Mouse (Mus musculus): Measurements from ENCODE around the gene Sap30l.
"Not testable (repeated sequence)": the region's sequence is repeated elsewhere in the genome, so short reads cannot be mapped to it uniquely, and the experiment has no call there.

The Sap30l gene

DNA sequence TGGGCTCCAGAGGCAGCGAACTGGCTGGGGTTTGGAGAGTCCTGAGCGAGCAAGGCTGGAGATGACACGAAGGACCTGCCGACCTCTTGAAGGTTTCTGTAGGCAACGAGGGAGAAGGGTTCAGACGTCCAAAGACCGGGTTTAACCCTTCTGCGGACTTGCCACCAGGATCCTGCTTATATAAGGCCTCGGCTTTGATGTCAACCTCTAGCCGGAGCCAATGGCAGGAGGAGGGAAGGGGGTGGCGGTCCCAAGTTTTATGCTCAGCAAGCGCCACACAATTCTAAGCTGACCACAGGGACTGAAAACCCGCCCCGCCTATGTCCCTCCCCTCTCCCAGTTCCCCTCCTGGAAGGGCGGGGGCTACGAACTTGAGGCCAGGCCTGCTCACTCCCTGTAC lies 30.4 kb downstream of the Sap30l start:
- DNase-seq (ENCODE audit: low spot score in 2 of 2), result no peak

DNA sequence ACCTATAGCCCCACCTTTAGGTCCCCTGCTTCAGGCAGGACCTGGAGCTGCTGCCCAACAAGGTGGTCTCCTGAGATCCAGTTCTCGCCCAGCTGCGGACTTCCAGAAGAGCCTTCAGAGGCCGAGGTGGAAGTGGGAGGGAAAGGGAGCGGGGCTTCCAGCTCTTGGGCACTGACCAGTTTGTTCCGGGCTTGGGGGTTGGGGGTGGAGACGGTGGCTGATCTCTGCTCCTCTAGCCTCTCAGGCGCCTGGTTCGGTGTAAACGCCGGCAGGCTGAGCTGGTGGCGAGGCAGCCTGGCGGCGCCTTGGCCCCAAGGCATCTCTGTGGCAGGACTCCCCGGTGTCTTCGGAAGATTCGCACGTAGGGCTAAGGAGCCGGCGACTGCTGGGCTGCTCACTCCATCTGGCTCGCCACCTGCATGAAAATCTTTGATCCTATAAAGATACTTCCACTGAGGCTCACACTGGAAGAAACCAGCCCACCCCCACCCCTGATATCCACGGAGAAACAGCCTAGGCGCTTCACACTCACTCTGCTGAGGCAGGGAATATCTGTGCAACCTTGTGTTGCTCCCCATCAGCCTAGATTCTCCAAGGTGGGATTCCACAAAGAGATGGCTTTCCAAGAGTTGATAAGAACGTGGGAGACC lies 31.2 kb downstream of the Sap30l start, which contains the start of gene Hand1:
Gene Hand1, minus strand, starts transcription at position 267 of the 650 bp plus-strand sequence.
- no peak for DNase-seq (ENCODE audit: low spot score in 2 of 2)

DNA sequence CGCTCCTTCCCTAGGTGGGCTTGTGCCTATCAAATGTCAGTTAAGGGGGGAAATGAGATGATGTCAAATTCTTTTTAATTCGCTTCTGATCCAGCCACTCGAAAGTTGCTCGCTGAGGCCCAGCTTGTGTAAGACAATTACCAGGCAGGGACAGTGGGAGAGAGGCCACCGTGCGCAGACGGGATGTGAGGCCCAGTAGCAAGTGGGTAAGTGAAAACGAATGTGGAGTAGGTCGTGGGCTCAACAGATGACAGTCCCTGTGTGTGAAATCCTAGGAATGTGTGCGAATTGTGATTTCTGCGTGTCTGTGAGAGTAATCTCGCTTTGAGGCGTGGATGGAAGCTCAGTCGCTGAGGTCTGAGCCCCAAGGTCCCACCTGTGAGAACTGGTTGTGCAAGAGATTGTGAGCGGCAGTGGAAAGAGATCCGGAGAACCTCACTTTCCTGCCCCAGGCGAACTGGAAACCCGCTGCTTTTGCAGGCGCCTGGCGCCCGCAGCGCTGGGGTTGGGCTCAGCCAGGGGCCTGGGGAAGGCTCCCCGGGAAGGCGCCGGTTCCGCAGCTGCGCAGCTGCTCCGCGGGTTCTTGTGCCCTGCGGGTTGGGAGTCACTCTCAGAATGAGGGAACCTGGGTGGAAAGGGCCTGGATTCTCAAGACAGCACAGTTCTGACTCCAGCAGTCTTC lies 32.0 kb downstream of the Sap30l start:
- no peak for DNase-seq (ENCODE audit: low spot score in 2 of 2)

DNA sequence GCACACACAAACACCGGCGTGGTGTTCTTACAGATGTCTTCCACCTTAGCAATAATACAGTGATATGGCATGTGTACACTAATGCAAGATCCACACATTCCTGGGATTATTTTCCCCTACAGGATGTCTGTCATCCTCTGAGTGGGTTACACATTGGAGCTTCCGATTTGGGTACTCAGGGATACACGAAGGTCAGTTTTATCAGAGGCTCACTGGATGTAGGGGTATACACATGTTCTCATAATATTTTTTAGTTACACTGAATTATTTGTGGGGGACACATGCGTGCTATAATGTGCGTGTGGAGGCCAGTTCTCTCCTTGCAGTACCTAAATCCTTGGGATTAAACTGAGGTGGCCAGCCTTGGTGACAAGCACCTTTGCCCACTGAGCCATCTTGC lies 32.6 kb downstream of the Sap30l start:
- no peak for DNase-seq (ENCODE audit: low spot score in 2 of 2)

DNA sequence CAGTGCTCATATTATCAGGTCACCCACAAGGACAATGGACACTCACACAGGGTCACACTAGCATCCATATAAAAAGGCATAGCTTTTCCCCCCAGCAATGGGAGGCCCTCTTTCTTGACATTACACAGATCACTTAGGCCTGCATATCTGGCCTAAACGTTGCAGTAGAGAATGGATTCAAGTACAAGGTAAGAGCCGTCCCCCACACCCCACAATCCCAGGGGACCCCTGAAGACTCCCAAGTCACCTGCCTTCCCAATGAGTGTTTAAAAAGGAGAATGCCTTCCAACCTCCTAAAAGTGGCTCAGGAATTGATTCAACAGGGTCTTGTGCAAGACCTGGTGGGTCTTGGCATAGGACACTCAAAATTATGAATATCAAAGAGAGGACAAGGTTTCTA lies 33.9 kb downstream of the Sap30l start:
- DNase-seq (ENCODE audit: low spot score in 2 of 2), result no peak

DNA sequence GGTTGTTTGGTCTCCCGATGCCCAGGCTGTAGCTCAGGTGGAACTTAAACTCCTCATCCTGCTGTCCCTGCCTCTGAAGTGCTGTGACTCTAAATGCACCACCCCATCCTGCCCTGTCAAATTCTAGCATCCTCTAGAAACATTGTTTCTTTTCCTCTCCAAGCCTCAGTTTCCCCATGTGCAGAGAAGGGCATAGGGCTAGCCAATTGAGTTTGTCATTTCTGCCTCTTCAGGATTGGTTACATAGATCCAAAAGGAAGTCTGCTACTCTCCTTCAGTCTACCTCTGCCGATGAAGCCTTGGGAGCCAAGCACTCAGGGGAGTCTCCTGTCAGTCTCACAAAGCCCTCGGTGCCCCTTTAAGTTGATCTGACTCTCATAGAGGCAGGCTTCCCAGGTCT lies 34.5 kb downstream of the Sap30l start:
- no peak for DNase-seq (ENCODE audit: low spot score in 2 of 2)

DNA sequence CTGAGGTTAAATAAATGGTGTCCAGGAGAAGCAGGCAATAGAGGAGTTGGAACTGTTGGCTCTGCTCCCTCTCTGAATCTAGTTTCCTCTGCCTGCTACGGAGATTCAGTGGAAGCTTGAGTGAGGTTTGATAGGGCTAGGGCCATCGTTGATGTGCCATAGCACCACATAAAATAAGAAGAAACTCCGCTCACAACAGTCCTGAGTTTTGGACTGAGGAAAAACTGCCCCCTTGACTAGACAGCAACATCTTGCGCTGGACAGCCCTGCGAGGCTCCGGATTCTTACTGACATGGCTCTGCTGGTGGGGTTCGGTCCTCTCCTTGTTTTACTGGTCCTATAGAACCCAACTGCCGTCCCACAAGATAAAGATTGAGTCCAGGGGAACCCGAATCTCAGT lies 35.0 kb downstream of the Sap30l start:
- no peak for DNase-seq (ENCODE audit: low spot score in 2 of 2)

DNA sequence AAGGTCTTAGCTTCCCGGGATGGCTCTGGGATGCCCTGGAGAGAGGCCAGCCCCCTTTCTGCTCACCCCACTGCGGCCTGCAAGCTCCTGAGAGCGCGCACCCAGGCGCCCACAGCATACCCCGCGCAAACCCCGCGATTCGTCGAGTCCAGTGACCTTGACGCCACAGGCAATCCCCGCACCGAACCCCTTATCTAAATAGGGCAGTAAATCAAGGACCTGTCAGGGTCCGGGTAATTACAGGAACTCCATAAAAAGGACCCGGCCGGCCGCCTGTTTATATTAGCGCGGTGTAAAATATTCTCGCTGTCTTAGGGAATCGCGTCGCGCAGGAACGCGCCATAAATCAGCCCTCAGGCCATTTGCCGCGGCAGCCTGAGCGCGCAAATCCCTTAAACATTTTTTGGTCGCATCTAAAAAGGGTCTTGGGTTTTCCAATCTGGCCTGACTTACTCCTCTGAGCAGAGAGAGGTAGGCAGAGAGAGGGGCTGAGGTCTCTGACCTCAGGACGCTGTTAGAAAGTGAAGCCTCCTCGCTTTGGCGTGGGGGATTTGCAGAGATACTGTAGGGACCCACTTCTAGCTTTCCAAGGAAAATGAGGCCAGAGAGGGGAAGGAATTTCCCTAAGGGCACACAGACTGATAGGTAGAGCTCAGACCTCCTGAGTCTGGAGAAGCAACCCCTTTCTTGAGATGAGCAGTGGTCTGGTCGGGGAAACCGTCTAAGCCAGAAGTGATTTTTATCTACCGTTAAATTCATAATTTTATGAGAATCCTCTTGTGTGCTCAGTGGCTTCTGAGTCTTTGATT lies 35.6 kb downstream of the Sap30l start:
- DNase-seq (ENCODE audit: low spot score in 2 of 2), result no peak

DNA sequence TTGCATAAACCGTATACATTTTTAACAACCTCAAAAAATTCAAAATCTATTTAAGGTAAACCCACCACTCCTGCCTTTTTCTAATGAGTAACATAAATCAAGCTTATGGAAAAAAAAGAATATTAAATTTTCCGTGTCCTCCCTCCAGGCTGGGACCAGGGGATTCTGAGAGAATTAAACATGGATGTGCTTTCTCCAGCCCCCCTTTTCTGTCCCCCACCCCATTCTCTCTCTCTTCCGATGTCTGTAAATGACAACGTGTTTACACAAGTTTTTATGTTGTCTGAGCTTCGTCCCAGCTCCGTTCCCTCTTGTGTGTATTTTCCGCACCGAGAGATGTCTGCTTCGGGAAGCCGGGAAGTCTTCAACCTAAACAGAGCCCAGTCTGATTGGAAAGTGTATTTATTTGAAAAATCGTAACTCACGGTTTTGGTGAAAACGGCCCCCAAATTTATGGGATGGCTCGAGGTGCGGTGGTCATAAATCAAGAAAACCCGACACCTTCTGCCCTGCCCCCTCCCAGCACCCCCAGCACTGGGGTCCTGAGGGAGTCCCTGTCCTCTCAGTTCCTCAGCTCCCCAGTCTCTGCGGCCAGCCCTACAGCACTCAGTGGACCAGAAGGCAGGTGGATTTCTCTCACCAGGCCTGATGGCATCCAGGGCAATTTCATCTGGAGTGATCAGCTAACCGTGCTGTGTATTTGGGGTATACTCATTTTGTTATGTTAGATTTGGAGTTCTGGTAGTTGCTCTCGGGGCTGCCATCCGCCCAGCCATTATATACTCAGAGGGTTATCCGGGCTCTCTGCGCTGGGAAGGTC lies 36.6 kb downstream of the Sap30l start:
- no peak for DNase-seq (ENCODE audit: low spot score in 2 of 2)

DNA sequence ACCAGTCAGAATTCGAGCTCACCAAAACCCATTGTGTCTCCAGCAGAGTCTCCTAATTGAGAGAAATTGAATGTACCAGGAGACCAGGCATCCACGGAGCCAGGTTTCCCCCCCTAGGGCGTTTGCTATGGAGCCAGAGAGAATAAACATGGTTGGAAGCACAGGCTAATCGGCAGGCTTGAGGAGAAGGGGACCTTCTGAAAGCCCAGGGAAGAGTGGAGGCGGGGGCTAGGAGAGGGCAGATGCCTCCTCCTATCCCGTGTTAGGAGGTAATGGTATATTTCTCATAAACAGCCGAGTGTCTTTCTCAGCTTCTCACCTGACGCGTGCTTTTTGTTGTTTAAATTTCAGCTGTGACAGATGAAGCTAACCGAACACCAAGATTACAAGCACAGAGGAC lies 39.5 kb downstream of the Sap30l start:
- no peak for DNase-seq (ENCODE audit: low spot score in 2 of 2)

DNA sequence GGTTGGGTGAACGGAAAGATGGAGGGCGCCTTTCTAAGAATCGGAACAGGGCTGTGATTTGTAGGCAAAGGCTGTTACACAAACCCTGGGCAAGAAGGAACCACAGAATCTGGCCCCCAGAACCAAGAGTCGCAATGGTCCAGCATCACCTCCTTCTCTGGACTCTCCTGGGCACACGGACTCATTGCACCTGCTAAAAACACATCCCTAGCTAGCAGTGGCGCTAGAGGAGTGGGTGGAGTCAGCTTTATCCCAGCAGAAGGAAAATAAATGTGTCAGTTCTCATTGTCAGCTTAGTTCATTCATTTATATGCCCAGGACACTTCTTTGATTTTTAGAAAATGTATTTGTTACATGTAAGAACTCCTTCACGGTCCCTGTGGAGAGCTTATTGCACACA lies 40.0 kb downstream of the Sap30l start:
- DNase-seq (ENCODE audit: low spot score in 2 of 2), result no peak

DNA sequence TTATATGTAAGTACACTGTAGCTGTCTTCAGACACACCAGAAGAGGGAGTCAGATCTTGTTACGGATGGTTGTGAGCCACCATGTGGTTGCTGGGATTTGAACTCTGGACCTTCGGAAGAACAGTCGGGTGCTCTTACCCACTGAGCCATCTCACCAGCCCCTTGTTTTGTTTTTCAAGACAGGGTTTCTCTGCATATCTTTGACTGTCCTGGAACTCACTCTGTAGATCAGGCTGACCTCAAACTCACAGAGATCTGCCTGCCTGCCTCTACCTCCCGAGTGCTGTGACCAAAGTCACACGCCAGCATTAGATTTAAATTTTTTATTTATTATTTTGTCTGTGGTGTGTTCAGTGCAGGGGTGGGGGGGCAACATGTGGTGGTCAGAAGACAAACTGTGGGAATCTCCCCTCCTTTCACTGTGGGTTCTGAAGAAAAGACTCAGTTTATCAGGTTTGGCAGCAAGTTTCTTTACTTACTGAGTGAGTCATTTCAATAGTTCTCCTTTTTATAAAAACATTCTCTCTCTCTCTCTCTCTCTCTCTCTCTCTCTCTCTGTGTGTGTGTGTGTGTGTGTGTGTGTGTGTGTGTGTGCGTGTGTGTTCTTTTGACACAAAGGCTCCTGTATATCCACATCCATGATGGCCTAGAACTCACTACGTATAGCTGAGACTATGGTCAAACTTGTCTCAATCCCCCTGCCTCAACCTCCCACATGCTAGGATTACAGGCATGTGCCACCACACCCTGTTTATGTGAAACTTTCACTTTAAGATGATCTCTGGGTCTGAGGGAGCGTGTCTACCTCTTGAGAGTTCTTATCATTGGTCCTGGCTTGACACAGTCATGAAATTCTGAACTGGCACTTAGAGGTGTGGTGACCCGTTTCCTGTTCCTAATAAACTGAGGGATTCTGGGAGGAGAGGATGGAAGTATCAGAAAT lies 45.3 kb downstream of the Sap30l start:
- DNase-seq (ENCODE audit: low spot score in 2 of 2), result not testable (repeated sequence)

DNA sequence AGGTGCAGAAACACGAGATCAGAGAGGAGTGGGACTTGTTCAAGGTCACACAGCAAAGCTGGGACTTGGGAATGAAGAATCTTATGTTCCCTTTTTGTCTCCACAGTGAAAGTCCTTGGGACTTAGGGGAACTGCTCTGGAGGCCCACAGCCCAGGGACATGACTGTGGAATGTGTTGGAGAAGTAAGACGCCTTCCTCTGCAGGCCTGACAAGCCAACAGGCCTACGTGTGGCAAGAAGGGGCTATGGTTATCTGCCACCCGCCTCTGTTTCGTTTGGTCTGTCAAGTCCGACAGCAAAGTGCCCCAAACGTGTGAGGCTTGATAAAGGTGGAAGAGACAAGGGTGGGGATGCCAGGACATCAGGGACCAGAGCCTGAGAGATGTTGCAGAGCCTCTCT lies 46.0 kb downstream of the Sap30l start:
- DNase-seq (ENCODE audit: low spot score in 2 of 2), result no peak

DNA sequence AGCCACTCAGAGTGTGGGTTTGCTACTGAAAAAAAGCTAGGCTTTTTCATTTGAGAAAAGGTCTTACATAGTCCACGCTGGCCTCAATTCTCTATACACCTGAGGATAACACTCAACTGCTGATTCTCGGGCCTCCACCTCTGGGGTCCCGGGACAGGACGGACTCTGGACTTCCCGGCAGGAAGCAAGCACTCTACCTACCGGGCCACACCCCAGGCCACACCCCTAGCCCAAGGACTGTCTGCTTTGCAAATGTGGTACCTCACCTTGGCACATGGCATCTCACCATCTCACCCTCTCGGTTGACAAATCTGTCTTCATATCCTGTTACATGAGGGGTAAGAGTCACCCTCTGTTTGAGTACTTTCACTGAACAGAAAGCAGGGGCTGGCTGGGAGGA lies 48.9 kb downstream of the Sap30l start:
- no peak for DNase-seq (ENCODE audit: low spot score in 2 of 2)

DNA sequence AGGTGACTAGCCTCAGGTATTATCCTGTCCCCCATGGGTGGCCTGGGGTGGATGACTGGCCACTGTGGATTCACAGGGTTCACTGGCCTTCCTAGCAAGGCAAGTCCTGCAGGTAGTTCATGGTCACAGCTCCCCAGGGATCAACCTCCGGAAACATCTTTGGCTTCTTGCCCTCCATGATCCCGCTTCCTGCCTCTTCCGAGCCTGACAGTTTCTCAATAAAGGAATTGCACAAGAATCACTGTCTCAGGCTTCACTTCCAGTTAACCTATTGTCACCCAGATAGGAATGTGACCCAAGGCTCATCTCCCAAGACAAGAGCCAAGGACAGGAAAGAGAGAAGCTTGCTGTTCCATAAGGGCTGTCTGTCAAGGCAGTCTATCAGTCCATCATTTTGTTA lies 49.5 kb downstream of the Sap30l start:
- DNase-seq (ENCODE audit: low spot score in 2 of 2), result no peak

DNA sequence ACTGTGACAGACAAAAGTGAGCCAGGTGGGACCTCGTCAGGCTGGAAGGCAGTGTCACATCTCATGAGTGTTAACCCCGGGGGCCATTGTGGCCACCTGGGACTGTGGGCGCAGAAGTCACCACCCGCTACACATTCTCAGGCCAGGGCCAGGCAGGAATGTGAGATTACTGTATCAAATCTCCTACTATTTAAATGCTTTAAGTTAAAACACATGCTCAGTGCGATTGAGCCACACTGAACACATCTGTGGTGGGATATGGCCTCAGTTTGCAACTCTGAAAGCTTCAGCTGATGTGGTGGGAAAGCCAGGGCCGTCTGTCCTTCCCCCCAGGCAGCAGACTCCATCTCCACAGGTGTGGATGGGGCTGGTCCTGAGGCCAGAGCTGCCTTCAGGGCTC lies 52.1 kb downstream of the Sap30l start:
- no peak for DNase-seq (ENCODE audit: low spot score in 2 of 2)

DNA sequence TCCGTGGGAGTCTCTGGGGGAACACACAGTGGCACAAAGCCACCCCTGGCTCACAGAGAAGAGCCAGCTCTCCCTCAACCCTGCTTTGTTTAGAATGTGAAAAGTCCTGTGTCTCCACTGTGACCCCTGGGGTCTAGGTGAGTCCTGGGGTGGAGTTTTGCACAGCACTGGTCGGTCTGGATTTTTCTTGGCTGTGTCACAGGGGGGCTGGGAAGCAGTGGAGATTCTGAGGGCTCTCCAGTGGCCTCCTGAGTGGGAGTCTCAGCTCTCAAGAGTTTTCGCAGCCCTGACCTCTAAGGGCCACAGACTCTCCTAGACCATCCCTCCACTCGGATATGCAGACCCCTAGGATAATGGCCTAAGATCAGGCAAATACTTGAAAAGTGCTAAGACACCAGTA lies 56.3 kb downstream of the Sap30l start:
- no peak for DNase-seq (ENCODE audit: low spot score in 2 of 2)
